Mouse (Mus musculus): ENCODE measurements around the gene Slfn5.

- no peak for TF ChIP-seq CTCF (IDR thresholded peaks at IDR 0.05; ENCODE audit: low read depth)
- TF ChIP-seq EP300 (optimal IDR thresholded peaks at IDR 0.05), result no peak
Measured at GRCm38 (mm10) chr11:82929633-82929950, 21.6 kb upstream of the Slfn5 start.

Measured in stomach, postnatal 0 days (tissue).